Mouse (Mus musculus) right cerebral cortex, postnatal 36 days (tissue): ENCODE data around the gene Srm.

Experiments used
- DNase-seq, 2 experiments: peaks; one replicate each; pipeline ENCODE4 v3.0.0; 2022; ENCODE audit warnings: low spot score in 2 of 2, mixed read lengths in 1 of 2

The Srm gene

DNA sequence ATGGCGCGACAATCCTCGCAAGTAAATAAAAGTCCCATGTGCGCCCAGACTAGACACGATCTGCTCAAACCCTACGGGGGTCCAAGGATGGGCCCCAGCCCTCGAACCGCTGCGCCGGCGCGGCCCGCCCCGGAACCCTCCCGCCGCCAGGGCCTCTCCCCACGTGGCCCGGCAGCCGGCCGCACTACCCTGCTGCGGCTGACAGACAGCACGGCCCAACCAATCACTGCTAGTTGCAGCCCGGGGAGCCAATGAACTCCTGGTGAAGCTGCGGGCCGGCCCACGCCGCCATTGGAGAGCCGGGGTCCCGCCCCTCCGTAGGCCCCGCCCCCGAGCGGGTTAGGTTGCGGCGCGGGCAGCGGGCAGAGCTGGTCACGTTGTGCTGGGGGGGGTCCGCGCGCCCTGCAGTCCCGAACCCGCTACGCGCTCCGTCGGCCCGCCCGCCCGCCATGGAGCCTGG lies at the start of gene Srm:
TSS of gene Srm (plus strand) at position 333 of the 460 bp plus-strand sequence.
- DNase-seq = peak; percentile 99

- no peak for DNase-seq
Observed at GRCm38 (mm10) chr4:148549106-148549505, 42.2 kb upstream of the Srm start.

DNA sequence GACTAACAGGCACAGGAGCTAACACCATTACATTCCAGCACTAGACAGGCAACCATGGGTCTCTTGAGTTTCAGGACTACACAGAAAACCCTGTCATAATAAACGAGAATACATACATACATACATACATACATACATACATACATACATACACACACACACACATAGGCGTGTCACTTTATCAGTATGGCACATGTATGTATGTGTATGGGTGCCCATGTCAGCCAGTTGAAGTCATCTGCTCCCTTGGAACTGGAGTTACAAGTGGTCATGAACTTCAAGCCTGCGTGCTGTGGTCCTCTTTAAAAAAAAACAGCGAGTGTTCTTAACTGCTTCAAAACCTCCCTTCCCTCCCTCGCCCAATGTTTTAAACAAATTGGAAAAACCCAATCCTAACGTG lies 33.5 kb upstream of the Srm start:
- no peak for DNase-seq

- peak; percentile 71 to 75 for DNase-seq
Observed at GRCm38 (mm10) chr4:148558297-148559000, 32.9 kb upstream of the Srm start, which contains the start of gene Exosc10. Exosc10 (plus strand) TSS chr4:148558429.

DNA sequence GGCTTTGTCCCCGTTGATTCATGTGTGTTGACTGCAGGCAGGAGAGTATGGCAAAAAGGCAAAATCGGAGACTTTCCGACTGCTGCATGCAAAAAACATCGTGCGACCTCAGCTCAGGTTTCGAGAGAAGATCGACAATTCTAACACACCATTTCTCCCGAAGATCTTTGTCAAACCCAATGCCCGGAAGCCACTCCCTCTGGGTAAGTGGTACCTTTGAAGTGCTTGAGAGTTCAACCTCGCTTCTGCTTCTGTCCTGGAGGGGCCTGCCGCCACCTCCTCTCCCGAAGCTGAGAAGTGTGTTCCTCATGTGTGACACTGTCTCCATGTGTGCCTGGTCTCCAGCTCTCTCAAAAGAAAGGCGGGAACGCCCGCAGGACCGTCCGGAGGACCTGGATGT lies 28.6 kb upstream of the Srm start:
- no peak for DNase-seq

DNA sequence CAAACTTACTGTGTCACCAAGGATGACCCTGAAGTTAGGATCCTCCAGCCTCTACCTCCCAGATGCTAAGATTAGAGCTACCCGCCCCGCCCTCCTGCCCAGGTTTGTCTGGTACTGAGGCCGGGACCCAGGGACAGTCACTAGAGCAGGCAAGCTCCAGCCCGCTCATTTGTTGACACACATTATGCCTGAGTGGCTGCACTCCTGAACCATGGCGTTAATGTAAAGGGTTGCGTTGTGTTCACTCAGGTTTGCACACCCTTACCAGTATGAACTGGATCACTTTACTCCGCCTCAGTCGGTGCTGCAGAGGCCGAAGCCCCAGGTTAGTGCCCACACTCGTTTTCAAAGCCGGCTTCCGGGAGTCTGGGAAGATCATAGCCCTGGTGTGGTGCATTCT lies 27.7 kb upstream of the Srm start:
- DNase-seq = no peak

DNA sequence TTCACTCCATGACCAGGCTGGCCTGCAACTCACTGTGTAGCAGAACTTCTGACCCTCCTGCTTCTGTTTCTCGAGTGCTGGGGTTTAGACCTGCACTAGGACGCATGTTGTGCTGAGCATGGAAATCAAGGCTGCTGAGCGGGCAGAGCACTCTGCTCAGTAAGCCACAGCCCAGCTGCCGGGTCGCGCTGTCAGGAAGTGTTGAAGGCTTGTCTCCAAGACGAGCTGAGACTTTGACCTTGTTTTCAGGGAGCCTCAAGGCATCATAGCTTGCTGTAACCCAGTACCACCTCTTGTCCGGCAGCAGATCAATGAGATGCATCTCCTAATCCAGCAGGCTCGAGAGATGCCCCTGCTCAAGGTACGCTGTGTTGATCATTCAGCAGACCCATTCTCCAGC lies 21.2 kb upstream of the Srm start:
- DNase-seq = no peak

- no peak for DNase-seq
Observed at GRCm38 (mm10) chr4:148570693-148571295, 20.5 kb upstream of the Srm start.

- DNase-seq = no peak
Observed at GRCm38 (mm10) chr4:148573222-148573621, 18.1 kb upstream of the Srm start.

GRCm38 (mm10) chr4:148580765-148581164 lies 10.5 kb upstream of the Srm start:
- no peak for DNase-seq

- no peak for DNase-seq
Observed at GRCm38 (mm10) chr4:148581422-148581821, 9.9 kb upstream of the Srm start.

DNA sequence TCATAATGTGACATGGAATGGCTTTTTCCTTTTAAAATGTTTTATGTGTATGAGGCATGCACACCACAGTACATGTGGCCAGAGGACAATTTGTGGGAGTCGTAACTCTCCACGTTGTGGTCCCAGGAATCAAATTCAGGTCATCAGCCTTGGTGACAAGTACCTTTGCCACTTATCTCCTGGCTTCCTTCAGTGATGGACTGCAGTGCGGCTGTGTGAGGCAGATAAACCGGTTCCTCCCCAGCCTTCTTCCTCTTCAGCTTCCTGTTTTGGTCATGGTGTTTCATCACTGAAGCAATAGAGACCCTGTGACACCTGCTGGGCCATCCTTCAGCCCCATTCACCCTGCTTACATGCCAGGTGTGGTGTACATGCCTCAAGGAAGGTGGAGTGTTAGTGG lies 8.0 kb upstream of the Srm start:
- no peak for DNase-seq

- no peak for DNase-seq
Observed at GRCm38 (mm10) chr4:148586648-148587047, 4.7 kb upstream of the Srm start.

GRCm38 (mm10) chr4:148588793-148589192 lies 2.5 kb upstream of the Srm start:
- DNase-seq = no peak

DNA sequence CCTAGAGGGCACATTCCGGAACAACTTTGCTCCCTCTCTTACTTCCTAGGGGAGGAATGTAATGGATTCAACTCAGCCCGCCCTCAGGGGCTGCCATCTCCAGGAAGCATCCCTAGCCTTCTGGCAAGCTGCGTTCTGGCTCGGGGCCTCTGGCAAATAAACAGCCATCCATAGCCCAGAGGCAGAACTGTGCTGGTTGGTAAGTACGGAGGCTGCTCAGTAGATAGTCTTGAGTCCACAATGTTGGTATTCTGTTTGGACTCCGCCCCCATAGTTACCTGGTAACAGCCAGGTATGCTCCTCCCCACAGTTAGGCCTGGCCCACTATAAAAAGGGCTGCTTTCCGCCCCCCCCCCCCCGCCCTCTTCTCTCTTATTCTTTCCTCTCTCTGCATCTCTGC lies 1.7 kb upstream of the Srm start:
- DNase-seq = no peak

DNA sequence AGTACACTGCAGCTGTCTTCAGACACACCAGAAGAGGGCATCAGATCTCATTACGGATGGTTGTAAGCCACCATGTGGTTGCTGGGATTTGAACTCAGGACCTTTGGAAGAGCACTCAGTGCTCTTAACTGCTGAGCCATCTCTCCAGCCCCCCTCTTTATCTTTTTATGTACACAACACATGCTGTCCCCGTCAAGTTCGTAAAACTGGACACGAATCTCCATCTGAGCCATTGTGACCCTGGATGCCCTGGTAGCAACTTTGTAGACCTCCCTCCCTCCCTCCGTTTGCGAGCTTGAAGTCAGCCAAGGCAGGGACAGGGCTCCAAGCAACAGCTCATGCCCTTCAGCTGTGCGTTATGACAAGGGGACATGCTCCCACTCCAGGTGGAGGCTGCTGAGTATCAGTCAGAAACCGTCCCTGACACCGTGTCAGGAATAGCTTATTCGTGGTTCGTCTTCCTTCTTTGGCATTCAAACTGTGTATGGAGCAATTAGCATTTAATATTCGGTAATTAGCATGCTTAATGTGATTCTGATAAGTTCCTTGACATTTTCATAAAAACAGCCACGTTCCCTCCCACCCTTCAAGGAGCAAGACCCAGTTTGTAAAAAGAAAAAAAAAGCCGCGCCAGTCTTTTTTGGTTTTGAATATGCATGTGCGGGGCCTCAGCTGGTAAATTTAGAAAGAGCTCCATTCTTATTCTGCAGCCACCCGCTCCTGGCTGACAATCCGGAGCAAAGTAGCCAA lies 707 bp upstream of the Srm start:
- no peak for DNase-seq

- DNase-seq = peak in 1 of 2 experiments; percentile 42
Observed at GRCm38 (mm10) chr4:148591637-148592380, 506 bp downstream of the Srm start.

GRCm38 (mm10) chr4:148593996-148594395 lies 2.7 kb downstream of the Srm start:
- no peak for DNase-seq

DNA sequence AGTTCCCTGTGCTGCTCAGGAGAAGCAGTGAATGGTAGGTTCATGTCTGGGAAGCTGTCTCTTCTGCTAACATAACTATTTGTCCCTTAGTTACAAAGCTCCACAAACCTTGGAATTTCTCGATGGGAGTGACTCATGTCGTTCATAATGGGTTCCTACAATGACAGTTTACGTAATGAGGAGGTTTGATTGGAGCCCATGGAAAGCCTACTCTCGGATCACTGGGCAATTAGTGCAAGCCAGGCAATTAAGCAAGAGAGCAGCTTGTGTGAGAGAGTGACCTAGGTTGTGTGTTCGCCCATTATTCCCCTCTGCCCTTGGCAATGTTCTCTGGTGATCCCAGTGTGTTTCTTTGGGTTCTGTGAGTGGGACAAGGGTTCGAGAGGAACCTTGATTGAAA lies 4.6 kb downstream of the Srm start:
- no peak for DNase-seq

GRCm38 (mm10) chr4:148596731-148597130 lies 5.4 kb downstream of the Srm start:
- no peak for DNase-seq

DNA sequence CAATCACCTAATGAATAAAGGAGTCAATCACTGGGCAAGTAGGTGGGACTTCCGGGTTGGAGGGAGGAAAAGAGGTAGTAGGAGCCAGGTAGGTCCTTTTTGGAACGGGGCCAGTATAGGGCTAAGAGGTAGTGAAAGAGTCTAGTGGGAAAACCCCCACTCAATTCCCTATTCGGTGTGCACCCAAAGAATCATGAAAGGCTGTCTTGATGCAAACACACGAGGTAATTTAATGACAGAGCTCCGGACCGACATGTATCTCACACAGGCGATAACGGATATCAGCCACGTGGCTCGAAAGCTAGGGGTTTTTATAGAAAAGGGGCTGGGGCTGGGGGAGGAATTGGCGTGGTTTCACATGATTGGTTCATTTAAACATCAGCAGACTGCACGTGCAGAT lies 7.5 kb downstream of the Srm start:
- DNase-seq = no peak

DNA sequence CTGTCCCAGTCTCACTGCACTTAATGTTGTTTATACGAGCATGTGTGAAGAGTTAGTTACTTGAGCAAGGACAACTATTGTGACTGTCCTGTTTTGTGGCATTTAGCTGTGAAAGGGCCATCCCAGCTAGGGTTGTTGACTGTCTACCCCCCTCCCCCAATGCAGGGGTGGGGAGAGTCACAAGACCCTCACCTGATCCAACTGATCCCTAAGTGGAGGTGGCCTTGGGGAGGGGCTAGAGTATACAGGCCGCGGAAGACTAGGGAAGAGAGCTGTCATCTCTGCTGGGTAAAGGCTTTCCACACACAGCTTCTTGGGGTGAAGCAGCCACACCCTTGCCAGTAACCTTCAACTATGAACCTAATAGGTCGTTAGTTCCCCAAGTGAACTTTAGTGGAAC lies 9.0 kb downstream of the Srm start:
- DNase-seq = no peak
